Mouse (Mus musculus): ENCODE data around the gene Man1b1. TPM values are rescaled to one million over a fixed set of nuclear protein-coding genes. Genes with fewer than 3 reads are reported as not detected.

Man1b1 gene
- polyA plus RNA-seq (2012; rRNA removed): 22.5 and 37.0 TPM in 2 replicates

GRCm38 (mm10) chr2:25332286-25333160 is at the start of gene Man1b1:
Gene Man1b1 (plus strand): TSS chr2:25332338.
- peak; percentile 74; the same call in 1 of the 2 replicates for TF ChIP-seq POLR2A (IDR thresholded peaks at IDR 0.05; ENCODE audit: borderline replicate concordance, extremely low read depth, insufficient read depth, insufficient read length, poor library complexity, severe bottlenecking)
- 0 out of 2 replicates have a peak, but pooled peaks have one; percentile 25 for TF ChIP-seq CTCF (IDR thresholded peaks at IDR 0.05; ENCODE audit: borderline replicate concordance, extremely low read depth, insufficient read depth, insufficient read length)
- DNase-seq (ENCODE audit: low read depth): peak; percentile 100

GRCm38 (mm10) chr2:25285551-25285950 is 46.6 kb upstream of the Man1b1 start:
- TF ChIP-seq POLR2A (IDR thresholded peaks at IDR 0.05; ENCODE audit: borderline replicate concordance, extremely low read depth, insufficient read depth, insufficient read length, poor library complexity, severe bottlenecking) (no peak), CTCF (IDR thresholded peaks at IDR 0.05; ENCODE audit: borderline replicate concordance, extremely low read depth, insufficient read depth, insufficient read length) (no peak)

DNA sequence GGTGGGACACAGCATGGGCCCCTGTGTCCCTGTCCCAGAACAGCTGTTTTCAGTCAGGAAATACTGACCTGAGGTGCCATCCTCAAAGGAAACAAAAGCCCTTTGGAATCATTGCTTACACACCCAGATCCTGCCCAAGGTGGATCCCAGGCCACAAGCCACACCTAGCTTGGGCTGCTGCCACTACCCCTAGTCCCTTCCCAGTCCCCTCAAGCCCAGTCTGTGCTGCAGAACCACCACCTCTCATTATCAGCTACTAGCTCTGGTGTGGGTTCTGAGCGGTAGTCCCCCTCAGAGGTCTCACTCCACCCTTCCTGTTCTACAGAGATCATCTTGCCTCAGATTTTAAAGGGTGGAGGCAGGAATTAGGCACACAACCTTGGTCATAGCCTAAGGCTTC is 45.8 kb upstream of the Man1b1 start:
- DNase-seq (ENCODE audit: low read depth): no peak
- no peak for TF ChIP-seq CTCF (IDR thresholded peaks at IDR 0.05; ENCODE audit: borderline replicate concordance, extremely low read depth, insufficient read depth, insufficient read length)
- TF ChIP-seq POLR2A (IDR thresholded peaks at IDR 0.05; ENCODE audit: borderline replicate concordance, extremely low read depth, insufficient read depth, insufficient read length, poor library complexity, severe bottlenecking): no peak

More at GRCm38 (mm10) chr2:25285551-25285950, 46.6 kb upstream of the Man1b1 start:
- DNase-seq (ENCODE audit: low read depth): no peak

- TF ChIP-seq CTCF (IDR thresholded peaks at IDR 0.05; ENCODE audit: borderline replicate concordance, extremely low read depth, insufficient read depth, insufficient read length) (no peak), POLR2A (IDR thresholded peaks at IDR 0.05; ENCODE audit: borderline replicate concordance, extremely low read depth, insufficient read depth, insufficient read length, poor library complexity, severe bottlenecking) (no peak)
- DNase-seq (ENCODE audit: low read depth): no peak
Observed at GRCm38 (mm10) chr2:25286837-25287636, 45.1 kb upstream of the Man1b1 start.

GRCm38 (mm10) chr2:25287927-25288649 is 44.0 kb upstream of the Man1b1 start, which contains the start of gene Tmem210:
Gene Tmem210 (plus strand): TSS chr2:25288145.
- DNase-seq (ENCODE audit: low read depth): no peak
- TF ChIP-seq POLR2A (IDR thresholded peaks at IDR 0.05; ENCODE audit: borderline replicate concordance, extremely low read depth, insufficient read depth, insufficient read length, poor library complexity, severe bottlenecking) (no peak), CTCF (IDR thresholded peaks at IDR 0.05; ENCODE audit: borderline replicate concordance, extremely low read depth, insufficient read depth, insufficient read length) (no peak)

DNA sequence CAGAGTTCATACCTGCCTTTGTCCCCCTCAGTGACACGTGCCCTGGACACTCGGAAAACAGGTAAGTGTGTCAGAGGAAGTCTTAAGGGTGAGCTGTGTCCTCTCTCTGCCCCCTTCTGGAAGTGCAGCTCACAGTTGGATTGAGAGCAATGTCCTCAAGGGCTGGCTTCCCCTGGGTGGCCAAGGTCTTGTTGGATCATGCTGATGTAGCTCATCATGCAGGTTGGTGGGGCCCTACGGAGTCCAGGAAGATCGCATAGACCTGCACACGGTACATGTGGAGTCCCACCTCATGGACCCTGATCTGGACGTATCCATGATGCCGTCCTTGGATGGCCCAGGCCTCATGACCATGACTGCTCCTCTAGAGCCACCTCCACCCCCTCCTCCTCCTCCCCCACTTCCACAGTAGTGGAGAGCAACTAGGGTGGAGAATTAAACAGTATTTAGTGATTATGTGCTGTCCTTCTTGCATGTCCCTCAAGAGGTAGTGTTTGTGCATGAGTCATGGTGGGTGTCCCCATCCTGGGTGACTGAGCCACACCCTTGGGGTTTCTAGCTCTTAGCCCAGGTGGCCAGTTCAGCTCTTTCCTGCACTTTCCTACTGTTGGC is 43.3 kb upstream of the Man1b1 start:
- TF ChIP-seq POLR2A (IDR thresholded peaks at IDR 0.05; ENCODE audit: borderline replicate concordance, extremely low read depth, insufficient read depth, insufficient read length, poor library complexity, severe bottlenecking) (no peak), CTCF (IDR thresholded peaks at IDR 0.05; ENCODE audit: borderline replicate concordance, extremely low read depth, insufficient read depth, insufficient read length) (no peak)
- no peak for DNase-seq (ENCODE audit: low read depth)

DNA sequence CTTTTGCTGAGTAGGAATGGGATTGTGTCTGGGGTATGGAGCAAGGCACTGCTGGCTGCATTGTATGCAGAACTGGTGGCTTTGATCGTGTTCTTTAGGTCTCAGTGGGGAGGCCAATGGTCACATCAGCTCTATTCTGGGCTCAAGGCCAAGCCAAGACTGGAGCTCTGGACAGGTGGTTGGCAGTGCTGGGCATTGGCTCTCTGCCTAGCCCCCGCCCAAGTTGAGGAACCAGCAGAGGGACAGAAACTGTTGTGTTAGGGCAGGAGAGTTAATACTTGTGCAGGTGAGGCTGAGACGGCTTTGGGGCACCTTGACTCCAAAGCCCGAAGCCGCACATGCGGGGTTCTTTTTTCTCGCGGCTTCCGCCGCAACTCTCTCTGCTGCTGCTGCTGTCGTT is 42.5 kb upstream of the Man1b1 start, which contains the start of gene Lrrc26:
Gene Lrrc26, plus strand, starts transcription at position 265 of the 400 bp plus-strand sequence.
- DNase-seq (ENCODE audit: low read depth): peak; percentile 53
- TF ChIP-seq CTCF (IDR thresholded peaks at IDR 0.05; ENCODE audit: borderline replicate concordance, extremely low read depth, insufficient read depth, insufficient read length) (no peak), POLR2A (IDR thresholded peaks at IDR 0.05; ENCODE audit: borderline replicate concordance, extremely low read depth, insufficient read depth, insufficient read length, poor library complexity, severe bottlenecking) (no peak)

GRCm38 (mm10) chr2:25290101-25290815 is 41.9 kb upstream of the Man1b1 start:
- no peak for TF ChIP-seq CTCF (IDR thresholded peaks at IDR 0.05; ENCODE audit: borderline replicate concordance, extremely low read depth, insufficient read depth, insufficient read length)
- no peak for TF ChIP-seq POLR2A (IDR thresholded peaks at IDR 0.05; ENCODE audit: borderline replicate concordance, extremely low read depth, insufficient read depth, insufficient read length, poor library complexity, severe bottlenecking)

DNA sequence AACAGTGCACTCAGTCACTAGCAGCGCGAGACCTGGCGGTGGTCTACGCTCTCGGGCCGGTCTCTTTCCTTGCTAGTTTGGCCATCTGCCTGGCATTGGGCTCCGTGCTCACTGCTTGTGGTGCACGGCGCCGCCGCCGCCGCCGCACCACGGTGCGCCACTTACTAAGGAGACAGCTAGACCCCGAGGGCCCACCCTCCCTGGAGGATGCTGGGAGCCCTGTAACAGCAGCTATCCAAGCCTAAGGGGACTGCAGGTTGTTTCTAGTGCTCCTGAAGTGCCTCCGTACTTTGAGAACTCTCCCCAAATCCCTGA is 41.4 kb upstream of the Man1b1 start:
- DNase-seq (ENCODE audit: low read depth): peak; percentile 39
- TF ChIP-seq CTCF (IDR thresholded peaks at IDR 0.05; ENCODE audit: borderline replicate concordance, extremely low read depth, insufficient read depth, insufficient read length) (no peak), POLR2A (IDR thresholded peaks at IDR 0.05; ENCODE audit: borderline replicate concordance, extremely low read depth, insufficient read depth, insufficient read length, poor library complexity, severe bottlenecking) (no peak)

More at GRCm38 (mm10) chr2:25290101-25290815, 41.9 kb upstream of the Man1b1 start:
- peak; percentile 63 for DNase-seq (ENCODE audit: low read depth)

All from brain, embryonic 14.5 days (tissue).